Comparison of ENCODE assay signal across 7 mouse cellular contexts in genomic region chr4:150872139-150872651, GRCm38 (mm10). TPM values are rescaled to one million over a fixed set of nuclear protein-coding genes. Genes with fewer than 3 reads are reported as not detected.
DNase-seq lines count a peak whose midpoint lies in the region; ATAC-seq and TF ChIP-seq lines count a peak whose summit lies in the region.

No protein-coding gene starts in this region.

- peaks cover 14% of the 10 kb centered on the region for H3K36me3 ChIP-seq in midbrain, embryonic 10.5 days
- H3K36me3 ChIP-seq in midbrain, embryonic 16.5 days (ENCODE audit: control insufficient read depth, insufficient read depth, low read length), result peaks cover 9% of the 10 kb centered on the region
- H3K36me3 ChIP-seq in kidney, postnatal 0 days (ENCODE audit: insufficient read depth, low read length), result peaks cover 9% of the 10 kb centered on the region; the same call in 1 of the 2 replicates
- H3K36me3 ChIP-seq in liver, postnatal 0 days (replicated peaks; ENCODE audit: insufficient read depth, low read length), result peaks cover 10% of the 10 kb centered on the region

- no peak for TF ChIP-seq CTCF in kidney, postnatal 0 days (IDR thresholded peaks at IDR 0.05; ENCODE audit: low read depth)
- no peak for TF ChIP-seq CTCF in liver, postnatal 0 days (IDR thresholded peaks at IDR 0.05; ENCODE audit: low read depth)

- H3K9ac ChIP-seq in midbrain, embryonic 16.5 days (ENCODE audit: low read depth, low read length), result no peak overlapping the region
- no peak overlapping the region for H3K9ac ChIP-seq in kidney, postnatal 0 days (ENCODE audit: low read depth, low read length)
- no peak overlapping the region for H3K9ac ChIP-seq in liver, postnatal 0 days (replicated peaks)

- TF ChIP-seq EP300 in liver, postnatal 0 days (IDR thresholded peaks at IDR 0.05; ENCODE audit: low read depth), result no peak

- H3K27ac ChIP-seq in midbrain, embryonic 10.5 days (replicated peaks), result peak overlapping the region; percentile 56
- H3K27ac ChIP-seq in midbrain, embryonic 16.5 days (ENCODE audit: low read length), result no peak overlapping the region
- H3K27ac ChIP-seq in kidney, postnatal 0 days, result peak overlapping the region; percentile 6; the same call in 1 of the 2 replicates
- H3K27ac ChIP-seq in liver, postnatal 0 days (ENCODE audit: low read depth), result peak overlapping the region; percentile 81

- DNase-seq in midbrain, embryonic 10.5 days (ENCODE audit: low spot score), result no peak
- DNase-seq in adrenal gland, postnatal 25 days, result peak; percentile 45
- peak; percentile 65 for DNase-seq in gastrocnemius, postnatal 14 days
- DNase-seq in kidney, postnatal 0 days (ENCODE audit: low spot score), result no peak
- peak; percentile 62 for DNase-seq in liver, postnatal 0 days
- DNase-seq in c-Kit-positive CD71-positive TER-119-positive erythroid progenitor cells, embryonic 14.5 days (ENCODE audit: low spot score), result no peak

- no peak overlapping the region for H3K4me3 ChIP-seq in midbrain, embryonic 10.5 days
- H3K4me3 ChIP-seq in midbrain, embryonic 16.5 days (ENCODE audit: low read depth, low read length), result no peak overlapping the region
- no peak overlapping the region for H3K4me3 ChIP-seq in kidney, postnatal 0 days (replicated peaks; ENCODE audit: low read depth, low read length)
- H3K4me3 ChIP-seq in liver, postnatal 0 days (ENCODE audit: low read depth, low read length), result no peak overlapping the region

- H3K4me2 ChIP-seq in midbrain, embryonic 16.5 days (ENCODE audit: low read length), result no peak overlapping the region
- H3K4me2 ChIP-seq in kidney, postnatal 0 days (ENCODE audit: low read length), result no peak overlapping the region
- H3K4me2 ChIP-seq in liver, postnatal 0 days (ENCODE audit: low read depth, low read length), result no peak overlapping the region

- H3K4me1 ChIP-seq in midbrain, embryonic 10.5 days, result peaks cover 24% of the 10 kb centered on the region
- peaks cover 3% of the 10 kb centered on the region; the same call in 1 of the 2 replicates for H3K4me1 ChIP-seq in midbrain, embryonic 16.5 days (ENCODE audit: control insufficient read depth, insufficient read depth, low read length)
- H3K4me1 ChIP-seq in kidney, postnatal 0 days (replicated peaks; ENCODE audit: insufficient read depth, low read length), result peaks cover 26% of the 10 kb centered on the region; the same call in 1 of the 2 replicates
- H3K4me1 ChIP-seq in liver, postnatal 0 days (ENCODE audit: insufficient read depth), result peaks cover 17% of the 10 kb centered on the region

- H3K27me3 ChIP-seq in midbrain, embryonic 10.5 days (ENCODE audit: low read depth, poor library complexity, severe bottlenecking), result no peaks in the 10 kb centered on the region
- H3K27me3 ChIP-seq in midbrain, embryonic 16.5 days (ENCODE audit: control insufficient read depth, insufficient read depth, low read depth, low read length), result no peaks in the 10 kb centered on the region
- H3K27me3 ChIP-seq in kidney, postnatal 0 days (ENCODE audit: insufficient read depth, low read length), result no peaks in the 10 kb centered on the region
- no peaks in the 10 kb centered on the region for H3K27me3 ChIP-seq in liver, postnatal 0 days (ENCODE audit: insufficient read depth, low read length)

- ATAC-seq in midbrain, embryonic 16.5 days, result no peak
- ATAC-seq in kidney, postnatal 0 days (replicated peaks; ENCODE audit: low FRiP score, low read depth), result peak; percentile 6; the same call in 1 of the 2 replicates
- peak; percentile 67 for ATAC-seq in liver, postnatal 0 days

- intact Hi-C loops in gastrocnemius, postnatal 14 days (cut with DNase I; ENCODE audit: low total_unique reads), result no loop called here

- H3K9me3 ChIP-seq in midbrain, embryonic 10.5 days (replicated peaks), result no peaks in the 10 kb centered on the region
- no peaks in the 10 kb centered on the region for H3K9me3 ChIP-seq in midbrain, embryonic 16.5 days (replicated peaks; ENCODE audit: control insufficient read depth, low read length, poor library complexity, severe bottlenecking)
- H3K9me3 ChIP-seq in kidney, postnatal 0 days (replicated peaks; ENCODE audit: low read length), result no peaks in the 10 kb centered on the region
- no peaks in the 10 kb centered on the region for H3K9me3 ChIP-seq in liver, postnatal 0 days (ENCODE audit: low read length)

- WGBS in midbrain, embryonic 10.5 days, result 60% methylated on average over 9 of the region's 9 CpGs
- 54% methylated on average over 9 of the region's 9 CpGs for WGBS in midbrain, embryonic 16.5 days
- 36% methylated on average over 9 of the region's 9 CpGs for WGBS in kidney, postnatal 0 days
- WGBS in liver, postnatal 0 days (ENCODE audit: insufficient replicate concordance), result 50% methylated on average over 9 of the region's 9 CpGs

RNA-seq across cellular contexts. Expression of gene Errfi1, which starts 18.5 kb away (rescaled TPM):
- polyA plus RNA-seq in midbrain, embryonic 10.5 days (2016; fragmentation: Nextera tagmentation; extraction: Ambion mirVana), result 23.4 and 25.2 TPM in 2 replicates
- 22.1 and 22.7 TPM in 2 replicates for polyA plus RNA-seq in midbrain, embryonic 16.5 days (2015; fragmentation: Nextera tagmentation; extraction: Ambion mirVana)
- 23.4 and 32.5 TPM in 2 replicates for total RNA-seq in adrenal gland, postnatal 25 days (2021)
- 10 to 100 TPM; 17.0 to 34.2 TPM for total RNA-seq in gastrocnemius, postnatal 14 days (2021)
- 34.1 and 35.5 TPM in 2 replicates for polyA plus RNA-seq in kidney, postnatal 0 days (2015; fragmentation: Nextera tagmentation; extraction: Ambion mirVana)
- 141 and 148 TPM in 2 replicates for polyA plus RNA-seq in liver, postnatal 0 days (2015; fragmentation: Nextera tagmentation; extraction: Ambion mirVana)

RNA-seq across cellular contexts. Expression of gene Park7, which starts 42.0 kb away (rescaled TPM):
- 456 and 487 TPM in 2 replicates for polyA plus RNA-seq in midbrain, embryonic 10.5 days (2016; fragmentation: Nextera tagmentation; extraction: Ambion mirVana)
- polyA plus RNA-seq in midbrain, embryonic 16.5 days (2015; fragmentation: Nextera tagmentation; extraction: Ambion mirVana), result 359 and 371 TPM in 2 replicates
- 284 and 290 TPM in 2 replicates for total RNA-seq in adrenal gland, postnatal 25 days (2021)
- 100 to 1,000 TPM; 642 to 667 TPM for total RNA-seq in gastrocnemius, postnatal 14 days (2021)
- polyA plus RNA-seq in kidney, postnatal 0 days (2015; fragmentation: Nextera tagmentation; extraction: Ambion mirVana), result 419 and 424 TPM in 2 replicates
- 227 and 228 TPM in 2 replicates for polyA plus RNA-seq in liver, postnatal 0 days (2015; fragmentation: Nextera tagmentation; extraction: Ambion mirVana)

RNA-seq across cellular contexts. Expression of gene Tnfrsf9, which starts 42.2 kb away (rescaled TPM):
- 0.21 and 0.33 TPM in 2 replicates for polyA plus RNA-seq in midbrain, embryonic 10.5 days (2016; fragmentation: Nextera tagmentation; extraction: Ambion mirVana)
- polyA plus RNA-seq in midbrain, embryonic 16.5 days (2015; fragmentation: Nextera tagmentation; extraction: Ambion mirVana), result 0.27 and 0.38 TPM in 2 replicates
- total RNA-seq in adrenal gland, postnatal 25 days (2021), result 0.15 TPM in 1 of 2 replicates, not detected in the other
- total RNA-seq in gastrocnemius, postnatal 14 days (2021), result under 1 TPM; 0.16 to 0.22 TPM
- polyA plus RNA-seq in kidney, postnatal 0 days (2015; fragmentation: Nextera tagmentation; extraction: Ambion mirVana), result 0.13 TPM in 2 replicates
- polyA plus RNA-seq in liver, postnatal 0 days (2015; fragmentation: Nextera tagmentation; extraction: Ambion mirVana), result 0.33 and 0.36 TPM in 2 replicates

Comparison
In these comparisons a context has a peak if more than half of its experiments do, and no peak if none do; other contexts are left out.
1. DNase-seq: peak in adrenal gland, postnatal 25 days (single experiment), gastrocnemius, postnatal 14 days (single experiment) and liver, postnatal 0 days (single experiment); none in midbrain, embryonic 10.5 days (single experiment), kidney, postnatal 0 days (single experiment) and c-Kit-positive CD71-positive TER-119-positive erythroid progenitor cells, embryonic 14.5 days (single experiment).